Mouse (Mus musculus) midbrain, embryonic 13.5 days (tissue): ENCODE data around the gene Nhej1. TPM values are rescaled to one million over a fixed set of nuclear protein-coding genes. Genes with fewer than 3 reads are reported as not detected.

Experiments used
- ATAC-seq: fragments of 200-750 bp; cut with Nextera tagmentation; 2 replicates; pipeline ENCODE4 v1.8.0; 2017; ENCODE audit warnings: mild to moderate bottlenecking, moderate TSS enrichment, moderate library complexity
- H3K27ac ChIP-seq: fragments of 300-500 bp; sonication (generic); 2 replicates; pipeline ENCODE4 v1.5.1; 2015; ENCODE audit warnings: inconsistent platforms, mild to moderate bottlenecking, moderate library complexity
- H3K27me3 ChIP-seq: fragments of 300-500 bp; sonication (generic); 2 replicates; pipeline ENCODE4 v1.6.1; 2015; ENCODE audit warnings: mild to moderate bottlenecking, inconsistent platforms
- H3K36me3 ChIP-seq: fragments of 300-500 bp; sonication (generic); 2 replicates; pipeline ENCODE4 v1.6.1; 2015; ENCODE audit warnings: mild to moderate bottlenecking, inconsistent platforms
- H3K4me1 ChIP-seq: fragments of 300-500 bp; sonication (generic); replicated peaks from 2 replicates; pipeline ENCODE4 v1.6.1; 2015; ENCODE audit warnings: inconsistent platforms
- H3K4me2 ChIP-seq: fragments of 300-500 bp; sonication (generic); replicated peaks from 2 replicates; pipeline ENCODE4 v1.6.1; 2015; ENCODE audit warnings: moderate library complexity, mild to moderate bottlenecking, inconsistent platforms
- H3K4me3 ChIP-seq: fragments of 300-500 bp; sonication (generic); replicated peaks from 2 replicates; pipeline ENCODE4 v1.5.1; 2015; ENCODE audit warnings: mild to moderate bottlenecking, inconsistent platforms
- H3K9ac ChIP-seq: fragments of 300-500 bp; sonication (generic); replicated peaks from 2 replicates; pipeline ENCODE4 v1.6.1; 2015; ENCODE audit warnings: mild to moderate bottlenecking, inconsistent platforms
- H3K9me3 ChIP-seq: fragments of 300-500 bp; sonication (generic); 2 replicates; pipeline ENCODE4 v1.6.1; 2016; ENCODE audit warnings: mild to moderate bottlenecking, inconsistent platforms
- WGBS: fragments of 180-500 bp; shearing (Covaris S2); methylation state at CpG from one replicate; pipeline ENCODE4 v1.1.7; 2015; 5-methylcytosine and 5-hydroxymethylcytosine counted together
- polyA plus RNA-seq: library from polyadenylated mRNA; unstranded; fragments of >200 nt; fragmentation: Nextera tagmentation; extraction: Ambion mirVana; gene quantifications from 2 replicates; pipeline ENCODE4 v1.2.1, GENCODE M21; 2015

The Nhej1 gene
- polyA plus RNA-seq, 1 experiment from 2014 or later: 8.7 TPM

DNA sequence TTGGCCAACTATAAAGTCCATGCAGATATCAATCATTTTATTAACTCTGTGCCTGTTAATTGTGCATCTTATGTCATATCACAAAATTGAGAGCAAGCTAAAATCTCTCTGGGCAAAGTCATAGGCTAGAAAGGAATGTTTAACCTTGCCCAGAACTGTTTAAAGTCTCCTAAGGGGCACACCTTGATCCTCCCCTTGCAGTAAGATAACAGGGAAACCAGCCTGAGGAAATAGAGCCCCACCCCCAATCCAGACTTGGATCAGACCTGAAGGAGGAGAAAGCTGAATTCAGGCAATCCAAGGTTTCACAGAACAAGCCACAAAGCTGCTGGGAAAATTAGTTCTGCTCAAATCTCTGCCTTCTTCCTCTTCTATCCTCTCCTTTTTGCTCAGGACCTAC is 114.2 kb downstream of the Nhej1 start:
- Histone ChIP-seq H3K9ac (no peak overlapping the region), H3K36me3 (no peaks in the 10 kb centered on the region), H3K27ac (no peak overlapping the region), H3K4me3 (no peak overlapping the region), H3K9me3 (no peaks in the 10 kb centered on the region), H3K27me3 (no peaks in the 10 kb centered on the region), H3K4me1 (no peaks in the 10 kb centered on the region), H3K4me2 (no peak overlapping the region)
- ATAC-seq: no peak

- H3K4me2 ChIP-seq: no peak overlapping the region
- H3K4me3 ChIP-seq: no peak overlapping the region
- no peak overlapping the region for H3K9ac ChIP-seq
- H3K27me3 ChIP-seq: no peaks in the 10 kb centered on the region
- H3K4me1 ChIP-seq: no peaks in the 10 kb centered on the region
- WGBS: 85% methylated on average over 2 of the region's 2 CpGs
- ATAC-seq: no peak
- no peaks in the 10 kb centered on the region for H3K9me3 ChIP-seq
- no peaks in the 10 kb centered on the region for H3K36me3 ChIP-seq
- H3K27ac ChIP-seq: no peak overlapping the region
These were observed 114.8 kb downstream of the Nhej1 start for GRCm38 (mm10) chr1:75010203-75010602.

DNA sequence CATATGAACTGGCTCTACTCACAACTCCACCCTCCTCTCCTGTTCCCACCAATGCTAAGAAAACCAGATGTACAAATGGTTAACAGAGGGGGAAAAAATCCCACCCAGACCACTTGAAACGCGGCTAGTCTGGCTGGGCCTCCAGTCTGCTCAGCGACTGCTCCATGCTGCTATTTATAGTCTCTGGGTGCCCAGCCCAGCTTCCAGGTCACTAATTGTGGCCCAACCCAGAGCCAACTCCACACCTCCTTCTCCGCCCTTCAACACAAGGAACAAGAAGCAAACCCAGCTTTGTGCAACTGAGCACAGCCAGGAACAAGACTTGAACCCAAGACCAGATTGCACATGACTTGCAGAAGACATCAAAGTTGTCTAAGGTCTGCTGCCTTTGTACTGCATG is 119.0 kb downstream of the Nhej1 start:
- H3K4me1 ChIP-seq: no peaks in the 10 kb centered on the region
- WGBS: 66% methylated on average over 4 of the region's 4 CpGs
- H3K4me2 ChIP-seq: no peak overlapping the region
- H3K9me3 ChIP-seq: no peaks in the 10 kb centered on the region
- no peak overlapping the region for H3K27ac ChIP-seq
- no peak for ATAC-seq
- H3K4me3 ChIP-seq: no peak overlapping the region
- H3K9ac ChIP-seq: no peak overlapping the region
- no peaks in the 10 kb centered on the region for H3K27me3 ChIP-seq
- no peaks in the 10 kb centered on the region for H3K36me3 ChIP-seq

GRCm38 (mm10) chr1:75001183-75001582 is 123.8 kb downstream of the Nhej1 start:
- Histone ChIP-seq H3K27ac (no peak overlapping the region), H3K9ac (no peak overlapping the region), H3K4me3 (no peak overlapping the region), H3K9me3 (no peaks in the 10 kb centered on the region), H3K4me2 (no peak overlapping the region), H3K27me3 (no peaks in the 10 kb centered on the region), H3K4me1 (no peaks in the 10 kb centered on the region), H3K36me3 (no peaks in the 10 kb centered on the region)
- ATAC-seq: no peak
- 67% methylated on average over 6 of the region's 6 CpGs for WGBS

DNA sequence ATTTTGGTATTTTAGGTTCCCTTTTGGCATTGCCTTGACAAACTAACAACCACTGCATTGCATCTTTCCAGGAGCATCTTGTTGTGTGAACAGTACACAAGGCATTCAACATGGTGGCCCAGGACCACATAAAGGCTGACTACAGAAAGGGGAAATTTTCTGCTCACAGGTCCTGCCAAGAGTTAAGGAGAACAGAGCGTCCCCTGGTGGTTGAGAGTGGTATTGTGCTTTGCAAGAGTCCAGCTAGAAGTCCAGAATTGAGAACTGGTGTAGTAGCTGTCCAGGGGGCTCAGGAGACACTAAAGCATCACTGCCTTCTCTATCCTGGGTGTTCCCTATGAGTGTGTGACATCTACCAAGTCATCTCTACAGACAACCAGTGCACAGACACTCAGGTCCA is 124.5 kb downstream of the Nhej1 start:
- Histone ChIP-seq H3K36me3 (no peaks in the 10 kb centered on the region), H3K27ac (no peak overlapping the region), H3K27me3 (no peaks in the 10 kb centered on the region), H3K9ac (no peak overlapping the region), H3K4me3 (no peak overlapping the region), H3K4me1 (no peaks in the 10 kb centered on the region), H3K9me3 (no peaks in the 10 kb centered on the region), H3K4me2 (no peak overlapping the region)
- WGBS: 0% methylated on average over 1 of the region's 1 CpGs
- ATAC-seq: no peak

DNA sequence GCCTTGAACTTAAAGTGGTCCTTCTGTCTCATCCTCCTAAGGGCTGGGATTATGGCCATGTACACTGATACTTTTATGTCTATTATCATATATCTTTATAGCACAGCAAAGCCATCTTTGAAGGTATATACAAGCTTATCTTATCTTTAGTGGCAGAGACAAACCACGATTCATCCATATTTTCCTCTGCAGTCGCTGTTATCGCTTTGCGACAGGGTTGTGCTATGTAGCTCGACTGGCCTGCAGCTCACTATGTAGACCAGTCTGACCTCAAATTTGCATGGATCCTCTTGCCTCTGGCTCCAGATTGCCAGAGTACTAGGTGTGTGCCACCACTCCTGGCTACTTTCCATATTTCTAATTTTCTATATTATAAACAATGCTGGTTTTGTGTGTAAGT is 125.8 kb downstream of the Nhej1 start:
- 88% methylated on average over 5 of the region's 5 CpGs for WGBS
- no peak for ATAC-seq
- no peak overlapping the region for H3K4me3 ChIP-seq
- H3K27ac ChIP-seq: no peak overlapping the region
- no peaks in the 10 kb centered on the region for H3K4me1 ChIP-seq
- H3K27me3 ChIP-seq: no peaks in the 10 kb centered on the region
- no peak overlapping the region for H3K9ac ChIP-seq
- no peaks in the 10 kb centered on the region for H3K9me3 ChIP-seq
- no peak overlapping the region for H3K4me2 ChIP-seq
- H3K36me3 ChIP-seq: no peaks in the 10 kb centered on the region

DNA sequence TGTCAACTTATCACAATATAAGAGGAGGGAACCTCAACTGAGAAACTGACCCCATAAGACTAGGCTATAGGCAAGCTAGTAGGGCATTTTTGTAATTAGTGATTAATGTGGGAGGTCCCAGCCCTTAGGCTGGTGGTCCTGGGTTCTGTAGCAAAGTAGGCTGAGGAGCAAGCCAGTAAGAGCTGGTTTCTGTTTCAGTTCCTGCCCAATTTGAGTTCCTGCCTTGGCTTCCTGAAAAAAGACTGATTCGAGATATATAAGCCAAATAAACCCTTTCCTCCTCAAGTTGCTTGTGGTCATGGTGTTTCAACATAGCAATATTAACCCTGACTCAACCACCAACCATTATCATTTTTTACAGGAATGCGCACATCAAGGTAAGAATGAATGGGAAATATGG is 127.8 kb downstream of the Nhej1 start:
- no peak overlapping the region for H3K27ac ChIP-seq
- 86% methylated on average over 2 of the region's 2 CpGs for WGBS
- H3K4me3 ChIP-seq: no peak overlapping the region
- H3K36me3 ChIP-seq: no peaks in the 10 kb centered on the region
- ATAC-seq: no peak
- H3K4me1 ChIP-seq: no peaks in the 10 kb centered on the region
- no peak overlapping the region for H3K9ac ChIP-seq
- no peaks in the 10 kb centered on the region for H3K9me3 ChIP-seq
- no peak overlapping the region for H3K4me2 ChIP-seq
- no peaks in the 10 kb centered on the region for H3K27me3 ChIP-seq

- Histone ChIP-seq H3K4me1 (peaks cover 9% of the 10 kb centered on the region), H3K36me3 (no peaks in the 10 kb centered on the region), H3K4me3 (no peak overlapping the region), H3K27me3 (no peaks in the 10 kb centered on the region), H3K27ac (no peak overlapping the region), H3K9me3 (no peaks in the 10 kb centered on the region), H3K4me2 (no peak overlapping the region), H3K9ac (no peak overlapping the region)
- ATAC-seq: no peak
- 82% methylated on average over 8 of the region's 8 CpGs for WGBS
These were observed 148.0 kb downstream of the Nhej1 start for GRCm38 (mm10) chr1:74977001-74977400.

DNA sequence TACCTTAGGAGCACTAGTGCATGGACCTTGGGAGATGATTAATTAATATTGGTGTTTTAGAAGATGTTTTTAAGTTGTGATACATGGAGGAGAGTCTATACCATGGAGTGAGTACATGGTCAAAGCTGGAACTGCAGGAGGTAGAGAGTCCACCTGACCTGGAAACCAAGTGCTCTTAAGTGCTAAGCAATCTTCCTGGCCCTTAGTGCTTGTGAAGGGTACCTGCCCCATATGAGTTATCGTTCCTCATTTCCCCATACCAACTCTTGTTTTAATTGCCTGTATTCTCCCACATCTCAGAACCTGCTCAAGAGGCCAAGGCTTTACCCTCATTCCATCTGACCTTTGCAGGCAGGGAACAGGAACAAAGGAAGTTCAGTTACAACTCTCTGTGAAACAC is 149.1 kb downstream of the Nhej1 start:
- no peak overlapping the region for H3K4me2 ChIP-seq
- no peak for ATAC-seq
- H3K9ac ChIP-seq: no peak overlapping the region
- no peak overlapping the region for H3K27ac ChIP-seq
- no peak overlapping the region for H3K4me3 ChIP-seq
- 84% methylated on average over 1 of the region's 1 CpGs for WGBS
- peaks cover 9% of the 10 kb centered on the region for H3K4me1 ChIP-seq
- H3K27me3 ChIP-seq: no peaks in the 10 kb centered on the region
- H3K9me3 ChIP-seq: no peaks in the 10 kb centered on the region
- no peaks in the 10 kb centered on the region for H3K36me3 ChIP-seq

- Histone ChIP-seq H3K9me3 (no peaks in the 10 kb centered on the region), H3K4me2 (no peak overlapping the region), H3K27ac (no peak overlapping the region), H3K4me1 (peaks cover 7% of the 10 kb centered on the region), H3K36me3 (no peaks in the 10 kb centered on the region), H3K4me3 (no peak overlapping the region), H3K9ac (no peak overlapping the region), H3K27me3 (no peaks in the 10 kb centered on the region)
- WGBS: 77% methylated on average over 6 of the region's 6 CpGs
- ATAC-seq: no peak
These were observed 151.4 kb downstream of the Nhej1 start for GRCm38 (mm10) chr1:74973590-74973989.

DNA sequence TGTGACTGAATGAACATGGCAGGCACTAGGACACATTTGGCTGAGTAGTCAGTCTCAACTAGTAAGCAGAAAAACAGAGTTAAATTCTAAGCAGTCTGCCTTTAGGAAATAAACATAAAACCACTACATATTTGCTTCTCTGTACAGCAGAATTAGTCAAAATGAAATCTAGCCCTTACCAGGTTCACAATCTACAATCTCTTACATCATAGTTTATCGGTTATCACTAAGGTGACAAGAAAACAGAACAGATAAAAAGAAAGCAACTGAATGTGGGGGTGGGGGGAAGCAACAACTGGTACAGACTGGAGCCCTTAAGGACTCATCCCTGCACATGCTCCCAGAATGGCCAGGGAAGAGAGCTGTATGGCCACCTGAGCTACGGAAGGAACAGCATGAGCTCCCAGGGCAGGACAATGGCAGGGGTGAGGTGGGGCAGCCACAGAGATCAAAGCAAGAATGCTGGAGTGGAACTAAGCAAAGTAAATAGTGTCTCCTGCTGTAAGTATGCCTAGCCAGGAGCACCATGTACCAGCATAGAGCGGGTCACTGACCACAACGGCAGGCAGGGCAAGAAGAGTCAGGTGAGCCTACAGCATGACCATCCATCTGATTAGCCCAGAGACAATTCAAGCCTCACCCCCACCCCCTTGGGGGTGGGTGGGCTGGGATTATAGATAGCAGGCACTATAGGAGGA is 153.5 kb downstream of the Nhej1 start:
- no peaks in the 10 kb centered on the region for H3K27me3 ChIP-seq
- no peak overlapping the region for H3K4me2 ChIP-seq
- H3K9ac ChIP-seq: no peak overlapping the region
- no peak for ATAC-seq
- 0 out of 2 replicates have a peak, but pooled peaks cover 3% of the 10 kb centered on the region for H3K4me1 ChIP-seq
- H3K27ac ChIP-seq: no peak overlapping the region
- H3K4me3 ChIP-seq: no peak overlapping the region
- no peaks in the 10 kb centered on the region for H3K9me3 ChIP-seq
- no peaks in the 10 kb centered on the region for H3K36me3 ChIP-seq
- WGBS: 55% methylated on average over 4 of the region's 4 CpGs

DNA sequence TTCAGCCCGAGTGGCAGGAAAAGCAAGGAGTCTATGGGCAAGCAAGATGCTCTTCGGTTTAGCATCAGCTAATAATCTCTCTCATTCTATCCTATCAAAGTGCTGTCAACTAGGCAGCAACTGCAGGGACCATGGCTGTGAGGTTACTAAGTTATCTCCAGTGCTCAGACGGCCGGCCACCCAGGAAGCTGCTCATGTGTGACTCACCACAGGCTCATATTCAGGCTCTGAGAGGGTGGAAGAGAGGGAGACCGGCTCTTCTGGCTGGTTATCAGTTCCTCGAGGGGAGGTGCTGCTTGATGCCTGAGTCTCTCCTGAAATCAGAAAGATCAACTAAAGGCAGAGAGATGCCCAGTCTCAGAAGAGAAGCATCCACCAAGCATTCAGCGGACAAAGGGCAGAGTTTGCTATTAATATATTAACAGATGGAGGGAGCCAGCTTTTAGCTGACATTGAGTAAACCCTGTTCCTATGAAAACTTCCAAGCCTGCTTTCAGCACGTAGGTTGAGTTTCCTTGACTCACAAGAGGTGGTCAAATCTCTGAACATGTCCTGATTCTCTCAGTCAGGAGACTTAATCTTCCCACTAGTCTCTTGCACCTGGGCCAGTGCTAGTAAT is 156.9 kb downstream of the Nhej1 start:
- peaks cover 8% of the 10 kb centered on the region for H3K4me1 ChIP-seq
- WGBS: 84% methylated on average over 8 of the region's 8 CpGs
- H3K9me3 ChIP-seq: no peaks in the 10 kb centered on the region
- H3K36me3 ChIP-seq: no peaks in the 10 kb centered on the region
- no peak overlapping the region for H3K9ac ChIP-seq
- H3K4me2 ChIP-seq: no peak overlapping the region
- H3K27me3 ChIP-seq: no peaks in the 10 kb centered on the region; the same call in 1 of the 2 replicates
- no peak for ATAC-seq
- H3K27ac ChIP-seq: no peak overlapping the region
- H3K4me3 ChIP-seq: no peak overlapping the region
